Mouse (Mus musculus) kidney, embryonic 14.5 days (tissue): Measurements from ENCODE around the gene Sbp. TPM values are rescaled to one million over a fixed set of nuclear protein-coding genes. Genes with fewer than 3 reads are reported as not detected.
"Not testable (repeated sequence)": the region's sequence is repeated elsewhere in the genome, so short reads cannot be mapped to it uniquely, and the experiment has no call there.

Experiments
- ATAC-seq: fragments of 200-750 bp; cut with Nextera tagmentation; 2 replicates; pipeline ENCODE4 v1.8.0; 2017; ENCODE audit warnings: moderate number of reproducible peaks, mild to moderate bottlenecking, moderate TSS enrichment, moderate library complexity; ENCODE audit not compliant: low FRiP score, low TSS enrichment
- H3K27ac ChIP-seq: fragments of 300-500 bp; sonication (generic); 2 replicates; pipeline ENCODE4 v1.5.1; 2014; ENCODE audit warnings: low read depth, mild to moderate bottlenecking, low read length, moderate library complexity, mixed read lengths
- H3K27me3 ChIP-seq: fragments of 300-500 bp; sonication (generic); 2 replicates; pipeline ENCODE4 v1.6.1; 2014; ENCODE audit warnings: mild to moderate bottlenecking, low read length; ENCODE audit not compliant: control insufficient read depth, insufficient read depth
- H3K36me3 ChIP-seq: fragments of 300-500 bp; sonication (generic); 2 replicates; pipeline ENCODE4 v1.6.1; 2014; ENCODE audit warnings: low read length, mixed read lengths; ENCODE audit not compliant: control insufficient read depth, insufficient read depth
- H3K4me1 ChIP-seq: fragments of 300-500 bp; sonication (generic); 2 replicates; pipeline ENCODE4 v1.6.1; 2014; ENCODE audit warnings: low read length, mixed read lengths; ENCODE audit not compliant: control insufficient read depth, insufficient read depth
- H3K4me2 ChIP-seq: fragments of 300-500 bp; sonication (generic); replicated peaks from 2 replicates; pipeline ENCODE4 v1.6.1; 2014; ENCODE audit warnings: low read depth, mild to moderate bottlenecking, low read length
- H3K4me3 ChIP-seq: fragments of 300-500 bp; sonication (generic); 2 replicates; pipeline ENCODE4 v1.5.1; 2014; ENCODE audit warnings: mild to moderate bottlenecking, low read length
- H3K9ac ChIP-seq: fragments of 300-500 bp; sonication (generic); 2 replicates; pipeline ENCODE4 v1.6.1; 2014; ENCODE audit warnings: low read depth, mild to moderate bottlenecking, low read length, moderate library complexity
- H3K9me3 ChIP-seq: fragments of 300-500 bp; sonication (generic); 2 replicates; pipeline ENCODE4 v1.6.1; 2016; ENCODE audit warnings: low read length; ENCODE audit not compliant: control insufficient read depth
- WGBS: fragments of 180-500 bp; shearing (Covaris S2); extraction: QIAGEN DNeasy Blood & Tissue Kit; methylation state at CpG from one replicate; pipeline ENCODE4 v1.1.7; 2014; 5-methylcytosine and 5-hydroxymethylcytosine counted together
- polyA plus RNA-seq: library from polyadenylated mRNA; unstranded; fragments of >200 nt; fragmentation: Nextera tagmentation; extraction: Ambion mirVana; gene quantifications from 2 replicates; pipeline ENCODE4 v1.2.1, GENCODE M21; 2014

Sbp gene
- not detected in 2 replicates for polyA plus RNA-seq

DNA sequence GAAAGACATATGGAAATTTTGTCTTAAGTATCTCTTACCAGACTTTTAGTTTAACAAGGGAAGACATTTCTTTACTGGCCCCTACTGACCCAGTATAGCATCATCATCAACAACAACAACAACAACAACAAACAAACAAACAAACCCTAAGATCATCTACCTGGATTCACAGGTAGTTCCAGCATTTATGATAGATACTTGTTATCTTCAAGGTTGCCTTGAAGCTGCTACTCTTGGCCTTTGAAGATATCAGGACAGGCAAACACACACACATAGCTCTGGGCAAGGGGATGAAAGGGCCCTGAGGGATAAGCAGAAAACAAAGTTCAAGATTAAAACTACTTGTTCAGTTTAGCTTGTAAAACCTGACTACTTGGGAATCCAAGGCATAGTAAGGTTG lies at the start of gene Sbp:
Sbp (plus strand) TSS at position 301 of the 400 bp plus-strand sequence.
- H3K4me2 ChIP-seq: no peak within 1 kb of the TSS
- no peak within 1 kb of the TSS for H3K27ac ChIP-seq
- no peaks in the 10 kb centered on the region for H3K4me1 ChIP-seq
- H3K27me3 ChIP-seq: no peaks in the 10 kb centered on the region
- no peaks in the 10 kb centered on the region for H3K9me3 ChIP-seq
- no peak within 1 kb of the TSS for H3K4me3 ChIP-seq
- ATAC-seq: no peak
- H3K9ac ChIP-seq: no peak within 1 kb of the TSS
- H3K36me3 ChIP-seq: no peaks in the 10 kb centered on the region

DNA sequence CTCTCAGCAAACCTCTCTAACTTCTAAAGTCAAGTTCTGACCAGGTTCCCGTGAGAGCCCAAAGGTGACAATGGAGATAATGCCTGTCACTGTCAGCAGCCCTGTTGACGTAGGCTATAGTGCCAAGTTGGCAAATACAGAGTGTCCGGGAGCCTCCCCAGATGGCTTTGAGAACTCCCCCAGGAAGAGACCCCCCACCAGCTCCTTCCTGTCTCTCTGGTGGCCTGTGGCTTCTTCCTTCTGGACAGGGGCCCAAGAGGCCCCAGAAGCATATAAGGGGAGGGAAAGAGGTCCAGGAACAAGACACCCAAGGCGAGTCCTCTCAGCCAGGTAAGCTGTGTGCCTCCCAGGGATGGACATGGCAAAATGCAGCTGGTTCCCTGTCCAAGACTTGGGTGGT lies 24.3 kb upstream of the Sbp start, which contains the start of gene Dcpp3:
Dcpp3 (plus strand) TSS at position 301 of the 400 bp plus-strand sequence.
- not testable (repeated sequence) for H3K9me3 ChIP-seq
- 72% methylated on average over 3 of the region's 4 CpGs for WGBS

DNA sequence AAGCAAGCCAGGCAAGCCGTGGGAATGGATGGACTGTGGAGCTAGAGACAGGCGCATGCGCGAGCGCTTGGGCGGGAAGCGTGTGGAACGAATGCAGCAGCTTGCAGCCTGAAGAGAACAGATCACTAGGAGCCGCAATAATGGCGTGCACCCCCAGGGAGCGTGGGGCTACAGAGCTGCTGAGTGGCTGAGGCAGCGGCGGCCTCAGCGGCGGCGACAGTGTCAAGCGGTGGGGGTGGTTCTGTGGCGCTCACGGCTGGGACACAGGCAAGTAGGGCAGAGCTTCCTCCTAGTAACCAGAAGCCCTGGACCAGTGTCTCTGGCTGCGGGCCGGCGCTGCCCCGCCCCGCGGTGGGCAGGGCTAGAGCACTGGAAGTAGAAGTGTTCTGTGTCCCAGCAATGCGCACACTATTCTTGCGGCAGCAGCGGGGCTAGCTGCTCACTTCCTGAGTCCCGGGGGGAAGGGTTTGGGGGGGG lies 16.9 kb upstream of the Sbp start:
- H3K4me3 ChIP-seq: peak overlapping the region; percentile 38
- no peaks in the 10 kb centered on the region for H3K36me3 ChIP-seq
- no peaks in the 10 kb centered on the region for H3K27me3 ChIP-seq
- H3K4me1 ChIP-seq: peaks cover 3% of the 10 kb centered on the region; the same call in 1 of the 2 replicates
- H3K27ac ChIP-seq: peak overlapping the region; percentile 90
- H3K4me2 ChIP-seq: peak overlapping the region; percentile 57
- under 1% methylated on average over 29 of the region's 29 CpGs for WGBS
- ATAC-seq: peak; percentile 99
- H3K9ac ChIP-seq: peak overlapping the region; percentile 56
- H3K9me3 ChIP-seq: no peaks in the 10 kb centered on the region

More for the DNA sequence above, 24.3 kb upstream of the Sbp start, which contains the start of gene Dcpp3:
- not testable (repeated sequence) for H3K27ac ChIP-seq, H3K4me2 ChIP-seq, H3K27me3 ChIP-seq, H3K4me1 ChIP-seq, H3K36me3 ChIP-seq, ATAC-seq, H3K9ac ChIP-seq, H3K4me3 ChIP-seq

DNA sequence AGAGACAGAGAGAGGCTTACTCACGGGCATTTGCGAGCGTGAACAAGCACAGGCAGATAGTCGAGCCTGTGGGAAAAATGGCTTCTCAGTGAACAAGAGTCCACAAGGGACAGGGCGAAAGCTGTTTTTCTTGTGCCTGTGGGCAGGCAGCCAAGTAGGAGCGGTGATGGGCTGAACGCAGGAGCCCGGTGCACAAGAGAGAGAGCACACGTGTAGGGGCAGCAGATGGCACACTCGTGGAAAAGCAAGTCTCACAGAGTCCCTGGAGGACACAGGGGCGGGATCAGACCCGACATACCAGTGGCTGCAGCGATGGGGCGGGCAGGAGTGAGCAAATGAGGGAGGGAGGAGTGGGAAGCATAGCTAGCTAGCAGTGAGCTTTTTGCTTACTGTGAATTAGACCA lies 16.4 kb upstream of the Sbp start:
- H3K36me3 ChIP-seq: no peaks in the 10 kb centered on the region
- H3K9ac ChIP-seq: peak overlapping the region; percentile 56
- peak overlapping the region; percentile 57 for H3K4me2 ChIP-seq
- peak overlapping the region; percentile 90 for H3K27ac ChIP-seq
- 0% methylated on average over 14 of the region's 14 CpGs for WGBS
- H3K27me3 ChIP-seq: no peaks in the 10 kb centered on the region
- H3K4me1 ChIP-seq: peaks cover 3% of the 10 kb centered on the region; the same call in 1 of the 2 replicates
- peak overlapping the region; percentile 38 for H3K4me3 ChIP-seq
- no peaks in the 10 kb centered on the region for H3K9me3 ChIP-seq
- peak; percentile 79 for ATAC-seq

DNA sequence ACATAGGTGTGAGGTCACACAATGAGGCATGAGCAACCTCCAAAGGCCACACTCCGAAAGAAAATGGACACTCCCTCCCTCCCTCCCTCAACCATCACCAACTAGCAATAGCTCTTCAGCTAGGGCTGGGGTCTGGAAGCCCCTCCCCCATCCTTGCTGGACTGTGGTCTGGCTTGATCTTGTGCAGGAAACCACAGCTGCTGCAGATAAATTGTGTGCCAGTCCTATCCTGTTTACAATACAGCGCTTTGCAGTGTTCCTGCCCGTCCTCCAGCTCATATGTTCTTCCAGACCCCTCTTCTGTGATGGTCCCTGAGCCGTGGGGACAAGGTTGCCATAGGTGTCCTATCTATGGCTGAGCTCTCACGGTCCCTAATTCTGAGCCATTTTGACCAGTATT lies 10.3 kb upstream of the Sbp start:
- H3K4me1 ChIP-seq: no peaks in the 10 kb centered on the region
- no peak overlapping the region for H3K4me2 ChIP-seq
- no peaks in the 10 kb centered on the region for H3K9me3 ChIP-seq
- H3K27ac ChIP-seq: no peak overlapping the region
- H3K4me3 ChIP-seq: no peak overlapping the region
- no peaks in the 10 kb centered on the region for H3K27me3 ChIP-seq
- no peak overlapping the region for H3K9ac ChIP-seq
- 79% methylated on average over 5 of the region's 5 CpGs for WGBS
- H3K36me3 ChIP-seq: no peaks in the 10 kb centered on the region
- ATAC-seq: no peak

DNA sequence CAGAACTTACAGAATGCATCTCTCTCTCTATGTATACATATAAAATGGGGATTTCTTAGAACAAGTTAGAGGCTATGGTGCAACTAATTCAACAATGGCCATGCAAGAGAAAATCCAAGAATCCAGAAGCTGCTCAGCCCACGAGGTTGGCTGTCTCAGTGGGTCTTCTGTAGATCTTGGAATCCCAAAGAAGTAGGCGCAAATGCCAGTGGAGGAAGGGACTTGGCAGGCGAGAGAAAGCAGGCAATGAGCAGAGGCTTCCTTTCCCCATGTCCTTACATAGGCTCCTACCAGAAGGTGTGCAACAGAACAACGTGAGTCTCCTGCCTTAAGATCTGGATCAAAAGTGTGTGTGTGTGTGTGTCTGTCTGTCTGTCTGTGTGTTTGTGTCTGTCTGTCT lies 6.0 kb downstream of the Sbp start:
- not testable (repeated sequence) for H3K9me3 ChIP-seq, H3K4me1 ChIP-seq, ATAC-seq, H3K27me3 ChIP-seq, H3K27ac ChIP-seq, H3K9ac ChIP-seq, H3K4me2 ChIP-seq, H3K36me3 ChIP-seq, H3K4me3 ChIP-seq
- WGBS: 81% methylated on average over 4 of the region's 4 CpGs

DNA sequence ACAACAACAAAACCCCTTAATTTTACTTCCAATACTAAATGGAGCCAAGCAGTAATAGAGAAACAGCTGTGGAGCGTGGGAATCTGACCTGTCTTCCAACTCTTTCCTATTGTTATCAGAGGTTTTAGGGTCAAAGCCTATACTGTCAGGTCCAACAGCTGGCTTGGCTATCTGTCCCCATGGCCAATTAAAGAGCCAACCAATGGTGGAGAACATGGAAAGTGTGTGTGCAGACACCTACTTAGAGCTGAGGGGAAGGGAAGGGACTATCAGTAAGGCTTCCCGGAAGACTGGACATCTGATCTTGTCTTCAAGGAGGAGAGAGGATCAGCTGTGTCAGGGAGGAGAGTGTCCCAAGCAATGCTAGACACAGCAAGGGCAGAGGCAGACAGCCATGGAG lies 7.6 kb downstream of the Sbp start:
- Histone ChIP-seq H3K9me3 (no peaks in the 10 kb centered on the region), H3K4me3 (no peak overlapping the region), H3K4me1 (no peaks in the 10 kb centered on the region), H3K36me3 (no peaks in the 10 kb centered on the region), H3K27me3 (no peaks in the 10 kb centered on the region), H3K9ac (no peak overlapping the region), H3K4me2 (no peak overlapping the region), H3K27ac (no peak overlapping the region)
- 71% methylated on average over 2 of the region's 2 CpGs for WGBS
- no peak for ATAC-seq

DNA sequence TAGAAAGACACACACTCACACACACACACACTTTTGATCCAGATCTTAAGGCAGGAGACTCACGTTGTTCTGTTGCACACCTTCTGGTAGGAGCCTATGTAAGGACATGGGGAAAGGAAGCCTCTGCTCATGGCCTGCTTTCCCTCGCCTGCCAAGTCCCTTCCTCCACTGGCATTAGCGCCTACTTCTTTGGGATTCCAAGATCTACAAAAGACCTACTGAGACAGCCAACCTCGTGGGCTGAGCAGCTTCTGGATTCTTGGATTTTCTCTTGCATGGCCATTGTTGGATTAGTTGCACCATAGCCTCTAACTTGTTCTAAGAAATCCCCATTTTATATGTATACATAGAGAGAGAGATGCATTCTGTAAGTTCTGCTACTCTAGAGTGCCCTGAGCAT lies 9.4 kb downstream of the Sbp start:
- not testable (repeated sequence) for H3K9me3 ChIP-seq, ATAC-seq, H3K4me3 ChIP-seq, H3K27ac ChIP-seq, H3K36me3 ChIP-seq, H3K4me1 ChIP-seq, H3K27me3 ChIP-seq, H3K4me2 ChIP-seq, H3K9ac ChIP-seq
- WGBS: 86% methylated on average over 4 of the region's 4 CpGs

DNA sequence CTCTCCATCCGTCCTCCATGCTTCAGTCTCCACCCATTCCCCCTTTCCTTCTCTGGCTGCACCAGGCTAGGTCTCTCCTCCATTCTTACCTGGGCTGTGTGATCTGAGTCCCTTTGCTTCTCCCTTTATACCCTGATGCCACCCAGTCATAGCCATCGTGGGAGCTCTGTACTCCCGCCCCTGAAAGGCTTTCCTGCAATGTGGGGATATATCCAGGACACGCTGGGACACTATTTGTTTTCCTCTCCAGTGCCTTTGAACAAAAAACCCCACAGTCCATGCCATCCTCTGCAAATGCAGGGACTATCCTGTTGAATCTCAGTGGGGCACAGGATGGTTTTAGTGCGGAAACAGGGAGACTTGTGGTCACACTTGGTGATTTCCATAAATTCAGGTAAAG lies 13.7 kb downstream of the Sbp start, which contains the start of gene Sbpl:
Sbpl (minus strand) TSS at position 101 of the 400 bp plus-strand sequence.
- Histone ChIP-seq H3K4me3 (no peak within 1 kb of the TSS), H3K4me2 (no peak within 1 kb of the TSS), H3K9me3 (no peaks in the 10 kb centered on the region), H3K27me3 (no peaks in the 10 kb centered on the region), H3K36me3 (no peaks in the 10 kb centered on the region), H3K4me1 (no peaks in the 10 kb centered on the region), H3K9ac (no peak within 1 kb of the TSS), H3K27ac (no peak within 1 kb of the TSS)
- ATAC-seq: no peak
- WGBS: 80% methylated on average over 5 of the region's 5 CpGs
